In the genomic region with DNA sequence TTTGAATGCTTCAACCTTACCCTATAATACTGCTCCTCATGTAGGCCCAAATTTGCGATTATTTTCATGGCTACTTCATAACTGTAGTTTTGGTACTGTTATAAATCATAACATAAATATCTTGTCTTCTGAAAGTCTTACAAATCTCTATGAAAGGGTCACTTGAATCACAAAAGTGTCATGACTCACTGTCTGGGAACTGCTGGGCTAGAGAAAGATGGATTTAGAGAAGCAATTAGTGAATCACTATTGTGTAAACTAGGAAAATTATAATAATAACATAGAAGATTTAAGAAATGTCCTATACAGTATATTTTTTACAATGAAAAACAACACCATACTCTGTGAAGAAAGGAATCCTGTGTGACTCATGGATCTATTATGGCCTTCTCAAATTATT, we compare ENCODE assay signal across 19 mouse cellular contexts.
DNase-seq lines count a peak whose midpoint lies in the region; TF ChIP-seq lines count a peak whose summit lies in the region.
"Had no signal": no experiment of that assay in that cellular context is flagged by ENCODE, and none has a peak within 500 bp of the region (broad histone marks: within the 10 kb centered on the region; RNA-seq: fewer than 3 reads in every experiment).

No protein-coding gene starts in this region.

- TF ChIP-seq POLR2A in myocyte (IDR thresholded peaks at IDR 0.05; ENCODE audit: insufficient read length, low read depth), result no peak

- H3K4me3 ChIP-seq in C2C12 (ENCODE audit: insufficient read depth, poor library complexity, severe bottlenecking), result no peak overlapping the region
- H3K4me3 ChIP-seq in myocyte, result no peak overlapping the region
- H3K4me3 ChIP-seq: embryonic facial prominence, embryonic 10.5 days; embryonic facial prominence, embryonic 12.5 days; forebrain, embryonic 10.5 days; forebrain, embryonic 12.5 days had no signal

- H3K36me3 ChIP-seq in C2C12 (ENCODE audit: control insufficient read depth, insufficient read depth), result no peaks in the 10 kb centered on the region
- no peaks in the 10 kb centered on the region for H3K36me3 ChIP-seq in myocyte (ENCODE audit: control insufficient read depth, insufficient read depth)
- H3K36me3 ChIP-seq: embryonic facial prominence, embryonic 10.5 days; embryonic facial prominence, embryonic 12.5 days; forebrain, embryonic 10.5 days; forebrain, embryonic 12.5 days had no signal

- H3ac ChIP-seq in C2C12 (ENCODE audit: control insufficient read depth, insufficient read length, low read depth) (no peak overlapping the region), myocyte (ENCODE audit: control insufficient read depth, insufficient read length) (no peak overlapping the region)

- H3K79me2 ChIP-seq in C2C12 (ENCODE audit: control insufficient read depth, insufficient read depth) (no peaks in the 10 kb centered on the region), myocyte (ENCODE audit: control insufficient read depth, insufficient read depth) (no peaks in the 10 kb centered on the region)

- no peak overlapping the region for H3K4me2 ChIP-seq in myocyte (ENCODE audit: low read depth)
- H3K4me2 ChIP-seq: embryonic facial prominence, embryonic 12.5 days; forebrain, embryonic 12.5 days had no signal

- no peak for TF ChIP-seq CTCF in C2C12 (IDR thresholded peaks at IDR 0.05; ENCODE audit: control insufficient read depth, insufficient read depth, insufficient read length)

- H3K27me3 ChIP-seq in C2C12 (ENCODE audit: control insufficient read depth, insufficient read depth, insufficient read length) (no peaks in the 10 kb centered on the region), myocyte (ENCODE audit: control insufficient read depth, insufficient read depth, insufficient read length) (no peaks in the 10 kb centered on the region)
- H3K27me3 ChIP-seq: embryonic facial prominence, embryonic 12.5 days; forebrain, embryonic 12.5 days had no signal

- intact Hi-C loops in left cerebral cortex, postnatal 36 days (cut with DNase I), result no loop called here
- intact Hi-C loops in heart, postnatal 10 days (cut with DNase I), result no loop called here

- no peaks in the 10 kb centered on the region for H3K79me3 ChIP-seq in C2C12 (ENCODE audit: low read depth)

- DNase-seq in NIH3T3 (ENCODE audit: low read depth), result peak; percentile 5
- DNase-seq in left cerebral cortex, postnatal 36 days (ENCODE audit: low spot score in 2 of 2), result no peak
- no peak for DNase-seq in adrenal gland, adult (ENCODE audit: inconsistent age in 2 of 2, low spot score in 1 of 2)
- DNase-seq in heart, postnatal 10 days, result no peak
- DNase-seq: adrenal gland, adult 8-10 months; adrenal gland, postnatal 14 days; adrenal gland, postnatal 36 days; B cell, adult 2 months; cerebellum, adult 11-12 months; cerebellum, adult 2 months; cerebellum, adult 9-10 months; cerebellum, postnatal 10 days; cerebellum, postnatal 25 days had no signal

TF ChIP-seq in C2C12, 6 proteins besides CTCF, POLR2A, EP300 and RAD21:
- no peak for TF ChIP-seq MAX (IDR thresholded peaks at IDR 0.05)
- TF ChIP-seq CEBPB (IDR thresholded peaks at IDR 0.05; ENCODE audit: low read depth), result peak; percentile 66
- TF ChIP-seq MYOG (IDR thresholded peaks at IDR 0.05; ENCODE audit: control insufficient read depth, extremely low read depth, insufficient read length), result no peak
- peak; percentile 78 for TF ChIP-seq MYOD1 (IDR thresholded peaks at IDR 0.05; ENCODE audit: control insufficient read depth, insufficient read length, low read depth)
- TF ChIP-seq USF1 (IDR thresholded peaks at IDR 0.05; ENCODE audit: low read depth), result no peak
- peak; percentile 85 for TF ChIP-seq FOSL1 (IDR thresholded peaks at IDR 0.05; ENCODE audit: insufficient read depth, low read length, poor library complexity, severe bottlenecking)

TF ChIP-seq in myocyte, 11 proteins besides CTCF, POLR2A, EP300 and RAD21:
- TF ChIP-seq REST (IDR thresholded peaks at IDR 0.05; ENCODE audit: insufficient read depth, insufficient read length), result no peak
- TF ChIP-seq TCF12 (IDR thresholded peaks at IDR 0.05; ENCODE audit: insufficient read depth, poor library complexity, severe bottlenecking), result peak; percentile 36
- no peak for TF ChIP-seq TCF3 (IDR thresholded peaks at IDR 0.05; ENCODE audit: insufficient read length, low read depth)
- peak; percentile 67 for TF ChIP-seq CEBPB (IDR thresholded peaks at IDR 0.05; ENCODE audit: insufficient read depth, poor library complexity, severe bottlenecking)
- TF ChIP-seq MAX (IDR thresholded peaks at IDR 0.05; ENCODE audit: low read depth), result no peak
- no peak for TF ChIP-seq POLR2AphosphoS2 (IDR thresholded peaks at IDR 0.05; ENCODE audit: insufficient read length, low read depth)
- TF ChIP-seq USF1 (IDR thresholded peaks at IDR 0.05; ENCODE audit: low read depth), result no peak
- peak in 1 of 3 experiments; percentile 47 for TF ChIP-seq MYOD1 (IDR thresholded peaks at IDR 0.05; ENCODE audit: control insufficient read depth in 1 of 3, insufficient read length in 2 of 3, low read depth in 2 of 3)
- no peak for TF ChIP-seq E2F4 (IDR thresholded peaks at IDR 0.05; ENCODE audit: insufficient read depth)
- TF ChIP-seq MYOG (IDR thresholded peaks at IDR 0.05; ENCODE audit: control insufficient read depth in 1 of 3, insufficient read depth in 1 of 3, insufficient read length in 2 of 3, low read depth in 2 of 3), result peak in 1 of 3 experiments; percentile 23
- TF ChIP-seq SRF (IDR thresholded peaks at IDR 0.05; ENCODE audit: control insufficient read depth, insufficient read length, low read depth), result no peak
